10 mouse cellular contexts compared by ENCODE assay signal in the genomic region with DNA sequence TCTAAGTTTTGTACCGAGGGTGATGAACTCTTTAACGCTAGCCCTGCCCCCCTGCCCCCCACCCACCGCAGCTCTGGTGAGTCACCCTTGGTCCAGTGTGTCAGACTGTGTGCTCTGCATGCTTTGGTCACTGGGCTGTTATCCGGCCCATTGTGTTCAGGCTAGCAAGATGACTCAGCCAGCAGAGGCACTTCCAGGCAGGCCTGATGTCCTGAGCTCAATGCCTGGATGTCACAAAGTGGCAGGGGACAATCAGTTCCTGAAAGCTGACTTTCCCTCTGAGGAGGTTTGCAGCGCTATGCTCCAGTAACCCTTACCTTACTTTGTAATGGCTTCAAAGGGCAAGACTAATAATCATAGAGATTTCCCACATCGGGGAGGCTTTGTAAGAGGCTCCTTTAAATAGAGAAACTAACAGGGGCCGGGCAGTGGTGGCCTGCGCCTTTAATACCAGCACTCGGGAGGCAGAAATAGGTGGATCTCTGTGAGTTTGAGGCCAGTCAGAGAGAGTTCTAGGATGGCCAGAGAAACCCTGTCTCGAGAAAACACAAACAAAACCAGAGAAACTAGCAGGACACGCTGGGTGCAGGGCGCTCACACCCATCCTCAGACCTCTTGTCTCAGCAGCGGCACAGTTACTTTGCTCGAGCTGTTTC. TPM values are rescaled to one million over a fixed set of nuclear protein-coding genes. Genes with fewer than 3 reads are reported as not detected.
DNase-seq lines count a peak whose midpoint lies in the region; ATAC-seq and TF ChIP-seq lines count a peak whose summit lies in the region.
"Had no signal": no experiment of that assay in that cellular context is flagged by ENCODE, and none has a peak within 500 bp of the region (broad histone marks: within the 10 kb centered on the region; RNA-seq: fewer than 3 reads in every experiment).

No protein-coding gene starts in this region.

- no peak for DNase-seq in layer of hippocampus, adult 2 months (ENCODE audit: low spot score in 2 of 2)
- no peak for DNase-seq in layer of hippocampus, postnatal 36 days
- peak; percentile 66 for DNase-seq in adrenal gland, postnatal 10 days
- DNase-seq in heart, postnatal 0 days (ENCODE audit: low spot score), result peak; percentile 79
- DNase-seq in lung, postnatal 14 days, result peak; percentile 44
- DNase-seq in frontal cortex, adult 2 months (ENCODE audit: extremely low spot score in 1 of 2, low spot score in 1 of 2), result no peak
- no peak for DNase-seq in layer of hippocampus, postnatal 14 days (ENCODE audit: low spot score in 2 of 2)
- DNase-seq in layer of hippocampus, adult 18-20 months (ENCODE audit: low spot score in 2 of 2), result no peak
- DNase-seq: liver, embryonic 13.5 days had no signal

- H3K4me3 ChIP-seq in layer of hippocampus, adult 2 months, result no peak overlapping the region
- H3K4me3 ChIP-seq in heart, postnatal 0 days (ENCODE audit: low read depth, low read length), result no peak overlapping the region
- H3K4me3 ChIP-seq: liver, embryonic 13.5 days had no signal

- peak overlapping the region; percentile 73 for H3K27ac ChIP-seq in layer of hippocampus, adult 2 months
- H3K27ac ChIP-seq in heart, postnatal 0 days (ENCODE audit: low read depth), result peak overlapping the region; percentile 89
- H3K27ac ChIP-seq: liver, embryonic 13.5 days had no signal

- peaks cover 26% of the 10 kb centered on the region for H3K4me1 ChIP-seq in heart, postnatal 0 days (ENCODE audit: control insufficient read depth, insufficient read depth)

- 49% methylated on average over 14 of the region's 14 CpGs for WGBS in heart, postnatal 0 days

- no peak overlapping the region for H3K4me2 ChIP-seq in heart, postnatal 0 days (ENCODE audit: low read depth, low read length)
- H3K4me2 ChIP-seq: liver, embryonic 13.5 days had no signal

- no peak overlapping the region; the same call in 1 of the 2 replicates for H3K9ac ChIP-seq in heart, postnatal 0 days (replicated peaks; ENCODE audit: low read depth, low read length)
- H3K9ac ChIP-seq: liver, embryonic 13.5 days had no signal

- no peaks in the 10 kb centered on the region for H3K27me3 ChIP-seq in heart, postnatal 0 days (ENCODE audit: control insufficient read depth, insufficient read depth, low read length)

- H3K36me3 ChIP-seq in heart, postnatal 0 days (replicated peaks; ENCODE audit: control insufficient read depth, insufficient read depth, low read length), result no peaks in the 10 kb centered on the region
- H3K36me3 ChIP-seq: liver, embryonic 13.5 days had no signal

- no peak for TF ChIP-seq CTCF in layer of hippocampus, adult 2 months (conservative IDR thresholded peaks at IDR 0.05)
- TF ChIP-seq CTCF in heart, postnatal 0 days (IDR thresholded peaks at IDR 0.05; ENCODE audit: low read depth), result no peak

- H3K9me3 ChIP-seq in heart, postnatal 0 days (replicated peaks; ENCODE audit: control insufficient read depth, low read length), result no peaks in the 10 kb centered on the region
- H3K9me3 ChIP-seq: liver, embryonic 13.5 days had no signal

- peak; percentile 83 for ATAC-seq in heart, postnatal 0 days (ENCODE audit: insufficient read depth, low read depth)

- TF ChIP-seq EP300 in heart, postnatal 0 days (IDR thresholded peaks at IDR 0.05; ENCODE audit: low read depth), result peak; percentile 90

RNA-seq across cellular contexts. Expression of gene Ntn5, which starts 3.7 kb away (rescaled TPM):
- 1 to 10 TPM; 6.3 to 9.3 TPM for total RNA-seq in layer of hippocampus, adult 2 months (2021)
- total RNA-seq in layer of hippocampus, postnatal 36 days (2021), result 1 to 10 TPM; 5.5 to 6.0 TPM
- under 1 TPM in 1 of 2 experiments, not detected in 1; 0.39 TPM for total RNA-seq in adrenal gland, postnatal 10 days (2021)
- not detected in 2 replicates for total RNA-seq in heart, postnatal 0 days (2014; rRNA removed; ENCODE audit: low replicate concordance)
- polyA plus RNA-seq in heart, postnatal 0 days (2015; fragmentation: Nextera tagmentation; extraction: Ambion mirVana), result 0.11 TPM in 1 of 2 replicates, not detected in the other
- polyA plus RNA-seq in frontal cortex, adult 2 months (2012; rRNA removed), result 1.7 and 4.7 TPM in 2 replicates
- total RNA-seq in layer of hippocampus, postnatal 14 days (2021), result under 1 TPM; 0.67 to 0.94 TPM
- 10 to 100 TPM in 1 of 2 experiments, 1 to 10 TPM in 1; 6.8 to 13.4 TPM for total RNA-seq in layer of hippocampus, adult 18-20 months (2021)
- total RNA-seq: MEL had no signal
- polyA plus RNA-seq: liver, embryonic 13.5 days had no signal

RNA-seq across cellular contexts. Expression of gene Fut2, which starts 13.9 kb away (rescaled TPM):
- under 1 TPM; 0.13 to 0.25 TPM for total RNA-seq in layer of hippocampus, adult 2 months (2021)
- under 1 TPM in 1 of 2 experiments, not detected in 1; 0.18 TPM for total RNA-seq in layer of hippocampus, postnatal 36 days (2021)
- total RNA-seq in adrenal gland, postnatal 10 days (2021), result not detected
- not detected in 2 replicates for total RNA-seq in heart, postnatal 0 days (2014; rRNA removed; ENCODE audit: low replicate concordance)
- 1.5 and 1.7 TPM in 2 replicates for polyA plus RNA-seq in heart, postnatal 0 days (2015; fragmentation: Nextera tagmentation; extraction: Ambion mirVana)
- polyA plus RNA-seq in frontal cortex, adult 2 months (2012; rRNA removed), result 0.13 and 0.16 TPM in 2 replicates
- under 1 TPM; 0.30 to 0.67 TPM for total RNA-seq in layer of hippocampus, postnatal 14 days (2021)
- total RNA-seq in layer of hippocampus, adult 18-20 months (2021), result under 1 TPM in 1 of 2 experiments, not detected in 1; 0.12 TPM
- total RNA-seq: MEL had no signal

RNA-seq across cellular contexts. Expression of gene Sec1, which starts 14.1 kb away (rescaled TPM):
- total RNA-seq in layer of hippocampus, adult 2 months (2021), result 1 to 10 TPM; 2.2 to 2.3 TPM
- 1 to 10 TPM; 2.0 to 2.7 TPM for total RNA-seq in layer of hippocampus, postnatal 36 days (2021)
- under 1 TPM; 0.21 to 0.30 TPM for total RNA-seq in adrenal gland, postnatal 10 days (2021)
- 0.62 and 1.3 TPM in 2 replicates for total RNA-seq in heart, postnatal 0 days (2014; rRNA removed; ENCODE audit: low replicate concordance)
- polyA plus RNA-seq in heart, postnatal 0 days (2015; fragmentation: Nextera tagmentation; extraction: Ambion mirVana), result 0.16 and 0.33 TPM in 2 replicates
- 1.4 TPM in 2 replicates for polyA plus RNA-seq in frontal cortex, adult 2 months (2012; rRNA removed)
- total RNA-seq in layer of hippocampus, postnatal 14 days (2021), result under 1 TPM; 0.24 to 0.41 TPM
- 1 to 10 TPM; 2.5 to 3.5 TPM for total RNA-seq in layer of hippocampus, adult 18-20 months (2021)
- total RNA-seq: MEL had no signal
- polyA plus RNA-seq: liver, embryonic 13.5 days had no signal

RNA-seq across cellular contexts. Expression of gene Car11, which starts 19.5 kb away (rescaled TPM):
- total RNA-seq in layer of hippocampus, adult 2 months (2021), result 100 to 1,000 TPM; 184 to 211 TPM
- 100 to 1,000 TPM; 191 to 217 TPM for total RNA-seq in layer of hippocampus, postnatal 36 days (2021)
- 10 to 100 TPM in 1 of 2 experiments, 1 to 10 TPM in 1; 7.6 to 14.5 TPM for total RNA-seq in adrenal gland, postnatal 10 days (2021)
- 1.6 and 3.0 TPM in 2 replicates for total RNA-seq in heart, postnatal 0 days (2014; rRNA removed; ENCODE audit: low replicate concordance)
- polyA plus RNA-seq in heart, postnatal 0 days (2015; fragmentation: Nextera tagmentation; extraction: Ambion mirVana), result 2.5 and 2.8 TPM in 2 replicates
- polyA plus RNA-seq in frontal cortex, adult 2 months (2012; rRNA removed), result 283 and 318 TPM in 2 replicates
- 100 to 1,000 TPM; 110 to 123 TPM for total RNA-seq in layer of hippocampus, postnatal 14 days (2021)
- 100 to 1,000 TPM; 182 TPM for total RNA-seq in layer of hippocampus, adult 18-20 months (2021)

RNA-seq across cellular contexts. Expression of gene Dbp, which starts 24.8 kb away (rescaled TPM):
- 10 to 100 TPM; 69.2 to 72.8 TPM for total RNA-seq in layer of hippocampus, adult 2 months (2021)
- 10 to 100 TPM; 49.8 to 51.5 TPM for total RNA-seq in layer of hippocampus, postnatal 36 days (2021)
- 10 to 100 TPM; 21.4 to 62.3 TPM for total RNA-seq in adrenal gland, postnatal 10 days (2021)
- 29.3 and 37.4 TPM in 2 replicates for total RNA-seq in heart, postnatal 0 days (2014; rRNA removed; ENCODE audit: low replicate concordance)
- polyA plus RNA-seq in heart, postnatal 0 days (2015; fragmentation: Nextera tagmentation; extraction: Ambion mirVana), result 21.9 and 24.9 TPM in 2 replicates
- 208 and 221 TPM in 2 replicates for polyA plus RNA-seq in frontal cortex, adult 2 months (2012; rRNA removed)
- 10 to 100 TPM; 49.7 to 59.1 TPM for total RNA-seq in layer of hippocampus, postnatal 14 days (2021)
- 10 to 100 TPM; 47.6 to 50.2 TPM for total RNA-seq in layer of hippocampus, adult 18-20 months (2021)

Comparison
In these comparisons a context has a peak if more than half of its experiments do, and no peak if none do; other contexts are left out.
1. DNase-seq: peak in adrenal gland, postnatal 10 days (single experiment), heart, postnatal 0 days (single experiment) and lung, postnatal 14 days (single experiment); none in layer of hippocampus, adult 2 months (0 of 2), layer of hippocampus, postnatal 36 days (0 of 2), frontal cortex, adult 2 months (0 of 2), layer of hippocampus, postnatal 14 days (0 of 2) and layer of hippocampus, adult 18-20 months (0 of 2).